Mouse (Mus musculus) embryonic fibroblast, embryonic 13.5 days (primary cell): ENCODE measurements around the gene Pcdh19. TPM values are rescaled to one million over a fixed set of nuclear protein-coding genes. Genes with fewer than 3 reads are reported as not detected.

ENCODE experiments used
- H3K27ac ChIP-seq: 2 replicates; pipeline ENCODE4 v1.5.1; 2012; ENCODE audit warnings: low read length, control low read depth, inconsistent platforms; ENCODE audit not compliant: insufficient read depth
- H3K4me1 ChIP-seq: 2 replicates; pipeline ENCODE4 v1.6.1; 2011; ENCODE audit warnings: low read length; ENCODE audit not compliant: control insufficient read depth, insufficient read depth
- H3K4me3 ChIP-seq: 2 replicates; pipeline ENCODE4 v1.5.1; 2011; ENCODE audit warnings: mild to moderate bottlenecking, control low read depth, low read length; ENCODE audit not compliant: insufficient read depth
- CTCF ChIP-seq: IDR thresholded peaks from 2 replicates; pipeline ENCODE4 v1.5.1; 2011; ENCODE audit warnings: mild to moderate bottlenecking, control low read depth, low read length, moderate library complexity, borderline replicate concordance; ENCODE audit not compliant: insufficient read depth
- POLR2A ChIP-seq: IDR thresholded peaks from 2 replicates; pipeline ENCODE4 v1.6.1; 2011; ENCODE audit warnings: low read depth, mild to moderate bottlenecking, control low read depth, low read length, moderate library complexity
- polyA plus RNA-seq: library from polyadenylated mRNA; stranded (reverse); fragments of >200 nt; gene quantifications from 2 replicates; pipeline ENCODE4 v1.2.4, GENCODE M21; 2011; ENCODE audit warnings: low read depth; ENCODE audit not compliant: missing spikeins, insufficient read length

The Pcdh19 gene
- polyA plus RNA-seq, 1 experiment = 83.9 TPM

- Histone ChIP-seq H3K27ac (no peak overlapping the region), H3K4me3 (no peak overlapping the region), H3K4me1 (no peaks in the 10 kb centered on the region)
- no peak for TF ChIP-seq POLR2A
- TF ChIP-seq CTCF = no peak
These were observed 70.6 kb downstream of the Pcdh19 start for GRCm38 (mm10) chrX:133618222-133618621.

- Histone ChIP-seq H3K4me1 (peaks cover 2% of the 10 kb centered on the region), H3K27ac (peak overlapping the region; percentile 99), H3K4me3 (no peak overlapping the region)
- no peak for TF ChIP-seq CTCF
- TF ChIP-seq POLR2A = no peak
These were observed 83.0 kb downstream of the Pcdh19 start for GRCm38 (mm10) chrX:133605828-133606227.

GRCm38 (mm10) chrX:133604272-133604671 is 84.5 kb downstream of the Pcdh19 start:
- peak overlapping the region; percentile 99 for H3K27ac ChIP-seq
- peaks cover 2% of the 10 kb centered on the region for H3K4me1 ChIP-seq
- no peak for TF ChIP-seq CTCF
- no peak for TF ChIP-seq POLR2A
- H3K4me3 ChIP-seq = no peak overlapping the region

- no peak overlapping the region for H3K4me3 ChIP-seq
- peak overlapping the region; percentile 99 for H3K27ac ChIP-seq
- H3K4me1 ChIP-seq = peaks cover 2% of the 10 kb centered on the region
- TF ChIP-seq CTCF = no peak
- 0 out of 2 replicates have a peak, but pooled peaks have one; percentile 13 for TF ChIP-seq POLR2A
These were observed 86.7 kb downstream of the Pcdh19 start for GRCm38 (mm10) chrX:133602068-133602467.

- no peak for TF ChIP-seq CTCF
- TF ChIP-seq POLR2A = no peak
- H3K27ac ChIP-seq = peak overlapping the region; percentile 99
- H3K4me1 ChIP-seq = peaks cover 2% of the 10 kb centered on the region
- H3K4me3 ChIP-seq = no peak overlapping the region
These were observed 87.1 kb downstream of the Pcdh19 start for GRCm38 (mm10) chrX:133601658-133602057.

- no peak for TF ChIP-seq POLR2A
- no peak for TF ChIP-seq CTCF
- H3K27ac ChIP-seq = peak overlapping the region; percentile 99
- H3K4me3 ChIP-seq = no peak overlapping the region
- H3K4me1 ChIP-seq = peaks cover 2% of the 10 kb centered on the region
These were observed 87.6 kb downstream of the Pcdh19 start for GRCm38 (mm10) chrX:133601195-133601594.

- TF ChIP-seq CTCF (no peak), POLR2A (no peak)
These were observed 113.0 kb downstream of the Pcdh19 start for GRCm38 (mm10) chrX:133575601-133576382.

GRCm38 (mm10) chrX:133565355-133565754 is 123.4 kb downstream of the Pcdh19 start:
- TF ChIP-seq POLR2A = no peak
- no peak for TF ChIP-seq CTCF
- Histone ChIP-seq H3K4me3 (no peak overlapping the region), H3K4me1 (no peaks in the 10 kb centered on the region), H3K27ac (no peak overlapping the region)

More at GRCm38 (mm10) chrX:133575601-133576382, 113.0 kb downstream of the Pcdh19 start:
- H3K4me1 ChIP-seq = no peaks in the 10 kb centered on the region
- no peak overlapping the region for H3K27ac ChIP-seq
- no peak overlapping the region for H3K4me3 ChIP-seq

Other genes with a start within 250 kb of the Pcdh19 start
- gene Tnmd, start 162.0 kb upstream of the Pcdh19 start, polyA plus RNA-seq = 45.8 and 105 TPM in 2 replicates
- gene Tspan6, start 209.4 kb upstream of the Pcdh19 start, polyA plus RNA-seq = 88.1 and 89.5 TPM in 2 replicates
- 26.2 and 28.5 TPM in 2 replicates for gene Srpx2, start 219.4 kb upstream of the Pcdh19 start, polyA plus RNA-seq